Mouse (Mus musculus): ENCODE results near the gene Nrn1l.

Nrn1l gene

DNA sequence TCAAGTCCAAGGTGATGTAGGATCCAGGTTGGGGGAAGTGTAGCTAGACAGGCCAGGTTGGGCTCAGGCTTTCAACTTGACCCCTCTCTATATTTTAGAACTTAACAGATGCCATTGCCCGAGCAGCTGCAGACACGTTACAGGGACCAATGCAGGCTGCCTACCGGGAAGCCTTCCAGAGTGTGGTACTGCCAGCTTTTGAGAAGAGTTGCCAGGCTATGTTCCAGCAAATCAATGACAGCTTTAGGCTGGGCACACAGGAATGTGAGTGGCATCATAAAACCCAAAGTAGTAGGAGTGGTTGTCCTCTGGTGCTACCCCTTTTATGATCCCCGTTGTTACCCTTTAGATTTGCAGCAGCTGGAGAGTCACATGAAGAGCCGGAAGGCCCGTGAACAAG lies 2.5 kb upstream of the Nrn1l start:
- DNase-seq (ENCODE audit: low spot score in 2 of 2) = peak; percentile 73 to 79

DNA sequence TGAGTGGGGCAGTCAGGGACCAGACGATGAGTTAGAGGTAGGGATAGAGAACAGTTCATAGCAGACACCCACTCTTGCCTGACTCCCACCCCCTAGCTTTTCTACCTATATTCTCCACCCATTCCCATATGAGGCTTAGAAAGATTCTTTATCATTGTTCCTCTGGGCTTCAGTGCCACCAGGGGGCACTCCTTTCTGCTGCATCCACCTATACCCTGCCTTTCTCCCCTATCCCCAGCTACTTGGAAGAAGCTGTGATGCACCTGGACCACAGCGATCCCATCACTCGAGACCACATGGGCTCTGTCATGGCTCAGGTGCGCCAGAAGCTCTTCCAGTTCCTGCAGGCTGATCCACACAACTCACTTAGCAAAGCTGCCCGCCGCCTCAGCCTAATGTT lies 935 bp upstream of the Nrn1l start:
- DNase-seq (ENCODE audit: low spot score in 2 of 2) = peak; percentile 46 to 54

DNA sequence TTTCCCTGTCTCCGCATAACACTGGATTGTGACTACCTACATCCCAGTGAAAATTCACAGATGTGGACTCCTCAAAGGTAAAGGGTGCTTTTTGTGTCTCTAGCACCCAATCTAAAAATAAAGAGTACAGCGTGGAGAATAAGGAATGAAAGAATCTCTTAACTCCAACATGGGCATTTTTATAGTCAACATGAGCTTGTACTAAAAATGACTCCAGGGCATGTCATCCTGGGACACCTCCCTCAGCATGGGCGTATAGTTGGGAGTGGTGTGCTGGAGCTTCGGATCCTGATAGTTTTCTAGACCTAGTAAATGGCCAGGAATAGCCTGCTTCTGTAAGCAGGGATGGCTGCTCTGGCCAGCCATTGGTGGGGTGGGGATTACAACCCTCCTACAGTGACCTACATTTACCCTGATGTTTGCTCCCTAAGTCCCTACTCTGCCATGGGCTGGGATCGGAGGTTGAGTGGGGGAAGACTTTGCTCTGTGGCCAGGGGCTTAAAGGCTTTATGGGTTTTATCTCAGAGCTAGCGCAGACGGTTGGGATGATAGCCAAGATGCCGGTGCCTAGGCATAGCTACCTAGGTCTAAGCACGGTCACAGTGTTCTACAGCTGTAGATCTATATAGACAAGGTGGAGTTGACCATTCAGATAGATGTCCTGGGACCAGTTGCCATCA lies 4.6 kb downstream of the Nrn1l start:
- DNase-seq (ENCODE audit: low spot score in 2 of 2) = no peak

DNA sequence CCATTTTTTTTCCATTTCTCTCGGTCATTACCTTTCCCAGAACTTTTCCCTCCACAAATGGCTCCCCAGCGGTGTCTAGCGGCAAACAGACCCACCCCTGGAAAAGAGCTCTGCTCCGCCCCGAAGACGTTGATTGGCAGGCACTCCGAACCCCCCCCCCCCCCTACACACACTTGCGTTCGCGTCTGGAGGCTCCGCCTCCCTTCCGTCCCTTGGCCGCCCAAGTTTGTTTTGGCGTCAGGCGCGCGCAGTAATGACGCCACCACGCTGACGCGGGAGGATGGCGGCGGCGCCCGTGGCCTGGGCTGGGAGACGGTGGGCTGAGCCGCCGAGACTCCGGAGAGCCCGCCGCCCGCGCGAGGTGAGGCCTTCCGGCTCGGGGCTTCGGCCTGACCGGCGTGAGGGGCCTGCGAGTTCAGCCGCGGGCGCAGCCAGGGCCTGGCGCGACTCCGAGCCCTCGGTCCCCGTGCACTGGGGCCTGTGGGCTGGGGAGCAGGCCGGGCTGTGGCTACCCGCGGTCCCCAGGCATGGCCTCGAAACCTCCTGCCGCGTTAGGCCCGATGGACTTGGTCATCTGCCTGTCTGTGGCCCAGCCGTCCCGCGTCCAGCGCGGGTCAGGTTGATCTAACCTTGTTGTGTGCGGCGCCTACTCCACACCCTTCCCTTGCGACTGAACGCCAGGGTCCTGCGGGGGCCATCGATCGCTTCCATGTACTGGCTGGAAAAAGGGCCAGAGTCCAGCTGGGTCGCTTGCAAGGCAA lies 7.0 kb downstream of the Nrn1l start, which contains the start of gene Pskh1:
Gene Pskh1 (plus strand): TSS at position 262 of the 761 bp plus-strand sequence.
- peak; percentile 94 to 95 for DNase-seq (ENCODE audit: low spot score in 2 of 2)

DNA sequence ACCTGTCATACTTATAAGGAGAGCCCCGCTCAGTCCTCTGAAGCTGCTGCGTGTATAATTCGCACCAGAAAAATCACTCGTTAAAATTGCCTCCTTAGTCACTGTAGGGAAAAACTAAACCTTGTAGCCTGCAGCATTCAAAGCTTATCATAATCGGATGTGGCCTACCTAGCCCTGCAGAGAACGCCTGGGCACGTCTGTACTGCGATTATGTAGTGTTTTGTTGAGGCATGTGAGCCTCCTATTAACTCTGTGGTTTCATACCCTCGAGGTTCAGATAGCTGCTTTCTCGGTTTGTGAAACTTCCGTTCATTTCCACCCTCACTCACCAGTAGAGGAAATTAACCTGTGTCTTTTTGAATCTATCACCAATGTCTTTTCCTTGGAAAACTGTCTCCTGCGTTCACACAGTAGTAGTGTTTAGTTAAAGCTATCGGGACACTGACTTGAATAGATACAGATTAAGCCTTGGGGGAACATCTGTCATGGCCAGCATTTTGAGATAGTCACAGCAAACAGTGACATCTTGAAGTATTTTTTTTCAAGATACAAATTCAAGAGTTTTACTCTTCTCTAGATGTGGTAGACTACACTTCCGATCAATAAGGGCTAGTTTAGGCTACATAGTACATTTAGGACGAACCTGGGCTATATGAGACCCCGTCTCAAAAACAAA lies 7.7 kb downstream of the Nrn1l start:
- DNase-seq (ENCODE audit: low spot score in 2 of 2) = no peak

DNA sequence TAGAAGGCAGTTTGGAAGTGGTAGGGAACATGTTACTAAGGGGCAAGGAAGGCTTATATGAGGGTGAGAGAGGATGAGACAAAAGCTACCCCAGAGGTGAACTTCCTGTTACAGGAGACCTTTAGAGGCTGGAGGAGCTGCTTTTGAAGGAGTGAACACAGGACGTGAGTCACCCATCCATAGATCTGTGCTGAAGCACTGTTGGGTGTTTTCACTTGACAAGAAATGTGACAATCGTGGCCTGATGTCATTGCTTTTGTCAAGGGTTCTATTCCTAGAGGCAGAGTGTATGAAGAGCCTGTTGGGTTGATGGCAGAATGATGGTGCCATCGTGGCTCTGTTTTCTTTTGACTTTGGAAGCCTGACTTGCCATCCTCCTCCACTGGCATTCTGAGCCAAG lies 26.0 kb downstream of the Nrn1l start:
- no peak for DNase-seq (ENCODE audit: low spot score in 2 of 2)

DNA sequence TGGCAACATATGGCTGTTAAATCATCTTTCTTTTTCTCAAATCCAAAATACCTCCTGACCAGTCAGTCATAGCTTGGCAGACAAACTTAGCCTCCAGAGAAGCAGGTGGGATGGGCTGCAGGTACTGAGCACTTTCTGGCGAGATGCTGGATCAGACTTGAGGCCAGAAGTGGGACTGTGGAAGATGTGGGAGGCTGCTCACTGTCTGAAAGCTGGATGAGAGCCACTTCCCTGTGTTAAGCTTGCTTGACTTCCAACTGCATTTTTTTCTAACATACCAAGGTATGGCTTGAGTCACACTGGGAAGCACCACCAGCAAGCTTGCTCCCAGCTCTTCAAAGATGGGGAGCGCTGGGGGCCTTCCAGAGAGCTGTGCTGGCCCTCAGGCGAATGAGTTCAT lies 31.8 kb downstream of the Nrn1l start:
- DNase-seq (ENCODE audit: low spot score in 2 of 2) = no peak

DNA sequence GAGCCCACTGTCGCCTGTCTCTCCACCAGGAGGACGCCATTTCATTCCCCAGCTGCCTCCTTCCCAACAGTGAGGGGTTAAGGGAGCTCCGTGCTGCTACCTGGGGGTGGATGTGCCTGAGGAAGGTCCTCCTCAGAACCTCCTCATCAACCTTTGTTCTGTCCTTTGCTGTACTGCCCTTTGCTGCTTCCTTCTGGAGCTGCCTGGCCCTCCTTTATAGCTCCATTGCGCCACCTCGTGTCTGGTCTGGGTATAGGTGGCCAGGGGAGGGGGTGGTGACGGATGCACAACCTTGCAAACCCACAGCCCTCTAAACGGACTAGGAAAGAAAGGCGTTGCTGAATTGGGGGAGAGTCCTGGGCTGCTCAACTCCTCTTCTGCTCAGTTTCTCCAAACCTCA lies 37.2 kb downstream of the Nrn1l start:
- DNase-seq (ENCODE audit: low spot score in 2 of 2) = peak; percentile 75 to 87

DNA sequence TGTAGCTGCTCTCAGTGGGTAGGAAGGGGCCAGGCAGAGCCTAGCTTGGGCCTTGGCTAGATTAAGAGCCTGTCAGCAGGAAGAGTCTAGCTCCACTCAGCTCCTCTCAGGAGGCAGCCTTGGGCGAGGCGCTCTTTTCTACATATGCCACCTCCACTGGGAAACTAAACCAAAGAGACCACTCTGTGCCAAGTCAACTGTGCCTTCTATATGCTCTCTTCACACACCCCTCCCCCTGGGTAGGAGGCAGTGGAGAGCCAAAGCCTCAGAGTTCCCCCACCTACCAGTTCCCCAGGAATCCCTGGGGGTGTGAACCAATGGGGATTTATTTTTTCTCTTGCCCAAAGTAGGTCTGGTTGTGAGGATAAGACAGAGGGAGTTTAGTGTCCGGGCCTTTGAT lies 37.9 kb downstream of the Nrn1l start:
- DNase-seq (ENCODE audit: low spot score in 2 of 2) = no peak

DNA sequence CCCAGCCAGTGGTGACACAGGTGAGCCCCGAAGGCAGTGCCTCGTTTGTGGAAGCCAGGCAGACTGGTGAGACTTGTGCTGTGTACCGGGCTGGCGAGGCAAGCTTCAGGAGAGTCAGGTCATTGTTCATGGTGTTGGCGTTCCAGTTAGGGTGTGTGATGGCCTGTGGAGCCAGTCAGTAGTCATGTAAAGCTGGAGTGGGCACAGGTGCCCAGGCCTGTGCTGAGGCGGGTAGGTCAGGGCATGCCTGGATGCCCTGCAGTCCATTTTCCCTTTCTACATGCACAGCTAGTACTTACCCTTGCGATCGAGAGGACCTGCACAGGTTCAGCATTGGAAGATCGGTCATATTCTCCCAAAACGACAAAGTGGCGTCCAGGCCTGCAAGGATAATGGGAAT lies 39.2 kb downstream of the Nrn1l start:
- DNase-seq (ENCODE audit: low spot score in 2 of 2) = no peak

DNA sequence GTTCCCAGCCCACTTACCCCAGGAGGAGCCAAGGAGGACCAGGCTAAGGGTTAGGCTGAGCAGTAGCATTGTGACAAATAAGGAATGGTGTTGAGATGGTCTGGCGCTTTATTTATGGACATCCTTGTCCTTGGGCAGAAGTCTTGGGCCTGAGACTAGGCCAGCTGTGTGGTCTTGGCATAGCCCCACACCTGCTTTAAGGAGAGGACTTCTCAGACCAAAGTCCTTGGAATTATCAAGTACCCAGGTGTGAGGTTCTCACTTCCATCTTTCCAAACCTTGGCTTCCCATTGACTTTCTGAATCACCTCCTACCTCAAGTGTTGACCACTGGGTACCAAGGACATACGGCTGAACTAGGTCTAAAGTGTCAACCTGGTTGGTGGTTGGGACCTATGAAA lies 40.4 kb downstream of the Nrn1l start, which contains the start of gene Ctrl:
Gene Ctrl (minus strand): TSS at position 101 of the 400 bp plus-strand sequence.
- no peak for DNase-seq (ENCODE audit: low spot score in 2 of 2)

DNA sequence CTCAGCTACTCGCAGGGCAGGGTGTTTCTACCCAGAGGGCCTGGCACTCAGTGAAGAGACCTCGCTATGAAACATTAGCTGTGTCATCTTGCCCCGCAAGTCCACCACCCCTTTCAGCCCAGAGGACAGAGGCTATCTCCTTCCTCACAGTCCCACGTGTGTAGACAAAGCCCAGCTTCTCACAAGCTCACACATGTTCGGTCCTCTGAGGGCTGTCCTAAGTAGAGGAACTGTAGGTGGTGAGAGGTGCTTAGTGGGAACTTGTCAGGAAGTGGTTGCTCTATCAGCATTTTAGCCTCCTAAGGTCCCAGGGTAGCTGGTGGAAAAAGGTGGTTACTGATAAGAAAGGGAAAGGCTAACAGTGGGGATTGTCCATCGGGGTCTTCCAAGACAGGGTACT lies 41.7 kb downstream of the Nrn1l start:
- DNase-seq (ENCODE audit: low spot score in 2 of 2) = no peak

DNA sequence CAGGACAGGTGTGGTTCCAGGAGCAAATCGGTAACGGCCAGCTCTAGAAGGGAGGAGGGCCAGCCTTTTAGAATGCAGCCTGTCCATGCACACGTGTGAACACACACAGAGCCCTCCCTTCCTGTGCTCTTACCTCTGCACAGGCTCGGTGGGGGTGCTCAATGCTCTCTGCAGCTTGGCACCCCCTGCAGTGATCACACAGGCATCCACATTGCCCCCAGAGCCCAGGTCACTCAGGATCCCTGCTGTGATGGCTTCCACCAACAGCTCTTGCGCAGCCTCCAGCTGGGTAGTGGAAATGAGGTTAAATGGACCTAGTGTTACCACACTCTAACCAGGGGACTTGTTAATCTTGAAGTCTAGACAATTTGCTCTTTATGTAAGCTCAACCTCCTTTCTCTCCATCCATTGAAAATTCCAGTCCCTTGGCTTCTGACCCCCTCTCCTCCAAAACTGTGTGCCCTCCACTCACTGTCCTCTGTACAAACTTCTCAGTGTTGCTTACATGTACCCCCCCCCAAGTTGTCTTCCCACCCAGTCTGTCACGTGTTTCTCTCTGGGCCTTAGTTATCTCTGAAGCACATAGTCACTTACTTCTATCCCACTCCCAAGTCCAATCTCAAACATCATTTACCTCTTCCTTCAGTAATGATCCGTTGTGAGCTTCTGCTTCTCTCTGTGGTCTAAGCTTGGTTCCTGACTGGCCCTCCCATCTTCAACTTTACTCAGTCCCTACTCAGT lies 42.7 kb downstream of the Nrn1l start:
- no peak for DNase-seq (ENCODE audit: low spot score in 2 of 2)

DNA sequence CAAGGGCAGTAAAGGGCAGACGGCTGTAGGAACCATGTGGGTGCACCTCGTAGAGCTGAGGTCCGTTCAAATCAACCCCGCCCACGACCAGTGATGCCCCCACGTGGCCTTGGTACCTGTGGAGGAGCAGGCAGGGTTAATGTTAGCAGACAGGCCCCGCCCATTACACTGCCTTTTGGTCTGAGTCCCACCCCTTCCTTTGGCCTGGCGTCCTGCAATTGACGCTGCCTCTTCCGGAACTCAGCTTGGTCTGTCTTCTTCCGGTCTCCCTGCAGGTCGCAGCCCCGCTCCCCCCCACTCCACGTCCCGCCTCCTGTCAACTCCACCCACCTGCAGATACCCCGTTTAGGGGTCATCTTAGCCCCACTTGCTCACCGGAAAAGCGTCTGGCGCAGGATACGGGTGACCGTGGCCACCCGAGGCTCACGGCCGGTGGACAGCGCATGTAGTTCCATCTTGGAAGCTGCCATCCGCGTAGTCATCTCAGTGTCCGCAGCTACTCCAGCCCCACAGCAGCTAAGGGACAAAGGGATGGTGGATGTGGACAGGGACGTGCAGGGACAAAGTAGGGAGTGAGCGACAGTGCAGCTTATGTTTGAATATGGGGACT lies 43.6 kb downstream of the Nrn1l start:
- DNase-seq (ENCODE audit: low spot score in 2 of 2) = peak; percentile 92 to 93

DNA sequence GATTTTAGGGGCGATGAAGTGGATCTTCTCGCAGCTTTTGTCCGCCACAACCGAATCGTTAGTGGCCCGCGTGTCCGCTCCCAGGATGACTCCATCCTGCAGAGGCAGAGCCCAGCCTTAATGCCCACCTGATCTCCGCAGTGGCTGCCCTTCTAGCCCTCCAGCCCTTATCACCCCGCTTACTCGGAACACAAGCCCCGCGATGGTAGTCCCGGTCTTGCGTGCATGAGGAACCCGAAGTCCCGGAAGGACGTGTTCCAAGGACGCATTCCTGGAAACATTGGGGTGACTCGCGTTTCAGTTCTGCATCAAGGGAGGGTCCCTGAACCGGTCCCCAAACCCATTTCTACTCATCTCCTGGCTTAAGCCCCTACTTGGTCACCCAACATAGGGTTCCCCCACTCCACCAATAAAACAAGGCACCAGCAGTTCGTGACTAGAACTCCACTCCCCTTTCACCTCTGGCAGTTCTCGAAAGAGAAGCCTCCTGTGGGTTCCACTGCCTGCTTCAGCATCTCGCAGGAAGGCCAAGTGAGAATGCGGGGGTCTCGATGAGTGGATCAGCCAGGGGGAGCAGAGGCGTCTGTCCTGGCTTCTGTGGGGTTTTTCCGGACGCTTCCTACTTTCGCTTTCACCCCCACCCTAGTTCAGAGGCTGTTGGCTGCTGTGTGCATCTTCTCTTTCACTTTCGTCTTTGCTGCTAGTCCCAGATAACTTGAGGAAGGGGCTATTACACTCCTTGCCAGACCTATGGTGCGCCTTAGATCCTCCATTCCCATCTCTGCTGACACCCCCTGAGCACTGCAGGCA lies 44.3 kb downstream of the Nrn1l start:
- DNase-seq (ENCODE audit: low spot score in 2 of 2) = peak in 1 of 2 experiments; percentile 56

DNA sequence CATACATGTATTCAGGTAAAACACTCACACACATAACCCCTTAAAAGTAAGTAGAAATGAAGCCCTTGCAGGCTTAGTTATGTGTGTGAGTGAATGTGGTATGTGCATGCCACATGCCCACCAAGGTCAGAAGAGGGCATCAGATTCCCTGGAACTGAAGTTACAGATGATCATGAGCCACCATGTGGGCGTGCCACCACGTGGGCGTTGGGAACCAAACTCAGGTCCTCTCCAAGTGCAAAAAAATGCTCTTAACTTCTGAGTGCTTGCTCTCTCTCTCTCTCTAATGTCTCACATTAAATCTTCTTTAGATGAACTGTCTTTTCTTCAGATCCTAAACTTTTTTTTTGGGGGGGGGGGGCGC lies 44.9 kb downstream of the Nrn1l start, which contains the start of gene Psmb10:
Gene Psmb10 (minus strand): TSS at position 139 of the 364 bp plus-strand sequence.
- DNase-seq (ENCODE audit: low spot score in 2 of 2) = no peak

DNA sequence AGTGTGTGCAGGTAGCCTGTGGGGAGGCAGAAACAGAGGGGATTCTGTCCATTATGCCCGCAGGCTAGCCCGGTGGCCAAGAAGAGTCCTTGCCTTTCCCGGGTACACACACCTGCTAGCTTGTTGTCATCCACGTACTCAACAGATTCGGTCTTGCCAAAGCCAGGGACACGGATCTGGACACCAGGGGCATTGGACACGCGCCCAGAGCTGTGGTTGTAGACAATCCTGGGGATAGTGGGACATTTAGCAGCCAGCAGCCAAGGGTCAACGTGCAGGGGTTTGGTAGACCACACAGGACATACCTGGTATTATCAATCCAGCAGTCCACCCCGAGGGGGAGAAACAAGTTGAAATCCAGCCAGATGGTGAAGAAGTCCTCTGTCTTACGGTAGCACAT lies 48.7 kb downstream of the Nrn1l start:
- peak in 1 of 2 experiments; percentile 28 for DNase-seq (ENCODE audit: low spot score in 2 of 2)

DNA sequence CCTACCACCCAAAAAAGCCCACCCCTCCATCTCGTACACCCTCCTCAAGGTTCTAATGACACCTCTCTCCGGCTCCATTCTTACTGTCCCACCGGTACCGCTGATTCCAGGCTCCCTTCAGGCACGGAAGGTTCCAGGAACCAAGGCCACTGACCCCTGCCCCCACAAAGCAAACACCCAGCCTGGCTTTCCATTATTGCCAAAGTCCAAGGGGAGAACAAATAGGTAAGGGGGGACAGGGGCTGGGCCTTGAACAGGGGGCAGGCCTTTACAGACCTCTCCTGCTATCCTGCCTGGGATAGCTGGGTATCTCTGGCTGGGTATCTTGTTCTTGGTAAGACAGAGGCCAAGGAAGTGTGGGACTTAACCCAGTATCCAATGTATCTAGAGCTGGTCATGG lies 49.2 kb downstream of the Nrn1l start:
- no peak for DNase-seq (ENCODE audit: low spot score in 2 of 2)

DNA sequence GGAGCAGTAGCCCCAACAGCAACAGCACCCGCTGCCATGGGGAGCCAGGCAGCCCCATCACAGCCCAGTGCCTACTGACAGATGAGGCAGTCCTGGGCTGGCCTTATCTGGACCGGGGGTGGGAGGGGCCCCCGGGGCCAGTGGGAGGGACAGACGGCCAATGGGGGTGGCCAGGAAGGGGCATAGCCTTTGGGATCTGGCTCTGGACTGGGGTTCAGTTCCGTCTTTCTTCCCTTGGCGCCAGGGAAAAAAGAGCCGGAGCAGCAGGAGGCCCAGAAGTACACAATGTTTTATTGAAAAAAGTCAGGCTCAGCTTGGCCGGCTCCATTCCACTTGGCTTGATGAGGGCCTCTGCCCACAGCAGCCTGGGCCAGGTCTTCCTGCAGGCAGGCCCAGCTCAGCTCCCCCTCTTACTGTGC lies 50.0 kb downstream of the Nrn1l start, which contains the start of gene Lcat:
Gene Lcat (minus strand): TSS at position 62 of the 419 bp plus-strand sequence.
- peak; percentile 74 to 78 for DNase-seq (ENCODE audit: low spot score in 2 of 2)
